Mouse (Mus musculus) CD4-positive, CD25-positive, alpha-beta regulatory T cell, adult 2 months (primary cell): ENCODE data around the gene AC161166.1.
A peak's percentile ranks its signal among the peaks of the same experiment; 100 is the strongest.
"Not testable (repeated sequence)": the region's sequence is repeated elsewhere in the genome, so short reads cannot be mapped to it uniquely, and the experiment has no call there.

Source experiments
- DNase-seq: peaks from one replicate; pipeline ENCODE4 v3.0.0-alpha.2; 2012; ENCODE audit warnings: low read depth, low spot score

AC161166.1 gene

GRCm38 (mm10) chr7:24525686-24526420 is 13.6 kb upstream of the AC161166.1 start:
- DNase-seq, result no peak

- DNase-seq, result no peak
Measured at GRCm38 (mm10) chr7:24524978-24525377, 12.7 kb upstream of the AC161166.1 start.

- no peak for DNase-seq
Measured at GRCm38 (mm10) chr7:24523723-24524122, 11.5 kb upstream of the AC161166.1 start.

GRCm38 (mm10) chr7:24522805-24523204 is 10.6 kb upstream of the AC161166.1 start:
- DNase-seq, result no peak

- DNase-seq, result not testable (repeated sequence)
Measured at GRCm38 (mm10) chr7:24520054-24520453, 7.8 kb upstream of the AC161166.1 start.

GRCm38 (mm10) chr7:24519130-24519529 is 6.9 kb upstream of the AC161166.1 start:
- DNase-seq, result no peak

GRCm38 (mm10) chr7:24517654-24518053 is 5.4 kb upstream of the AC161166.1 start:
- DNase-seq, result no peak

- DNase-seq, result peak; percentile 35
Measured at GRCm38 (mm10) chr7:24517077-24517476, 4.8 kb upstream of the AC161166.1 start.

GRCm38 (mm10) chr7:24516319-24516718 is 4.1 kb upstream of the AC161166.1 start:
- DNase-seq, result not testable (repeated sequence)

GRCm38 (mm10) chr7:24507726-24508114 is 4.5 kb downstream of the AC161166.1 start:
- no peak for DNase-seq

- peak; percentile 60 for DNase-seq
Measured at GRCm38 (mm10) chr7:24506838-24507725, 5.2 kb downstream of the AC161166.1 start, which contains the start of gene Zfp428. Zfp428 (plus strand) TSS chr7:24507006.

GRCm38 (mm10) chr7:24506476-24506837 is 5.8 kb downstream of the AC161166.1 start:
- DNase-seq, result no peak

- no peak for DNase-seq
Measured at GRCm38 (mm10) chr7:24506065-24506459, 6.2 kb downstream of the AC161166.1 start.

GRCm38 (mm10) chr7:24505447-24506064 is 6.7 kb downstream of the AC161166.1 start:
- no peak for DNase-seq

GRCm38 (mm10) chr7:24504868-24505267 is 7.4 kb downstream of the AC161166.1 start:
- DNase-seq, result no peak

- no peak for DNase-seq
Measured at GRCm38 (mm10) chr7:24504004-24504403, 8.3 kb downstream of the AC161166.1 start.

GRCm38 (mm10) chr7:24501492-24501891 is 10.8 kb downstream of the AC161166.1 start:
- DNase-seq, result peak; percentile 55

- peak; percentile 68 for DNase-seq
Measured at GRCm38 (mm10) chr7:24500929-24501328, 11.3 kb downstream of the AC161166.1 start.

GRCm38 (mm10) chr7:24499856-24500577 is 12.2 kb downstream of the AC161166.1 start:
- peak; percentile 34 for DNase-seq

GRCm38 (mm10) chr7:24488303-24488702 is 24.0 kb downstream of the AC161166.1 start:
- DNase-seq, result no peak

- no peak for DNase-seq
Measured at GRCm38 (mm10) chr7:24487403-24487802, 24.9 kb downstream of the AC161166.1 start.
